Mouse (Mus musculus): ENCODE measurements around the gene Rsph14. TPM values are rescaled to one million over a fixed set of nuclear protein-coding genes. Genes with fewer than 3 reads are reported as not detected.

Gene Rsph14
- total RNA-seq (2017), result not detected in 3 replicates

DNA sequence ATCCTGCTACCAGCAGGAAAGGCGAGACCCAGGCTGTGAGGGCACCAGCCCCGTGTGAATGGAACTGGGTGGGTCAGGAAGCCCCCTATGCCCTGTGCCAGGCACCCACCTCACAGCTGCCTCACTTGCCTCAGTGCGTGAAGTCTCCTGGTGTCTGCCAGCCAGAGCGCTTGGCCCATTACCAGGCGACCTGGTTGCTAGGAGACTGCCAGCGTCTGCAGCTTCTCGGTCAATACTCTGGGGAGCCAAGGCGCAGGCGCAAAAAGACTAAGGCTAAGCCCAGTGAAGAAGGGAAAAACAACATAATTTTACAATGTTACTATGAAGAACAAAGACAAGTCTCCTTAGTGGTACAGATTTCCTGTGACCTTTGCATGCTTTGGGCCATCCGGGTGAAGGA lies at the start of gene Rsph14:
Gene Rsph14, minus strand, starts transcription at position 192 of the 400 bp plus-strand sequence.
- ATAC-seq (replicated peaks; ENCODE audit: insufficient number of reproducible peaks, low FRiP score, low TSS enrichment, poor library complexity, severe bottlenecking), result no peak

DNA sequence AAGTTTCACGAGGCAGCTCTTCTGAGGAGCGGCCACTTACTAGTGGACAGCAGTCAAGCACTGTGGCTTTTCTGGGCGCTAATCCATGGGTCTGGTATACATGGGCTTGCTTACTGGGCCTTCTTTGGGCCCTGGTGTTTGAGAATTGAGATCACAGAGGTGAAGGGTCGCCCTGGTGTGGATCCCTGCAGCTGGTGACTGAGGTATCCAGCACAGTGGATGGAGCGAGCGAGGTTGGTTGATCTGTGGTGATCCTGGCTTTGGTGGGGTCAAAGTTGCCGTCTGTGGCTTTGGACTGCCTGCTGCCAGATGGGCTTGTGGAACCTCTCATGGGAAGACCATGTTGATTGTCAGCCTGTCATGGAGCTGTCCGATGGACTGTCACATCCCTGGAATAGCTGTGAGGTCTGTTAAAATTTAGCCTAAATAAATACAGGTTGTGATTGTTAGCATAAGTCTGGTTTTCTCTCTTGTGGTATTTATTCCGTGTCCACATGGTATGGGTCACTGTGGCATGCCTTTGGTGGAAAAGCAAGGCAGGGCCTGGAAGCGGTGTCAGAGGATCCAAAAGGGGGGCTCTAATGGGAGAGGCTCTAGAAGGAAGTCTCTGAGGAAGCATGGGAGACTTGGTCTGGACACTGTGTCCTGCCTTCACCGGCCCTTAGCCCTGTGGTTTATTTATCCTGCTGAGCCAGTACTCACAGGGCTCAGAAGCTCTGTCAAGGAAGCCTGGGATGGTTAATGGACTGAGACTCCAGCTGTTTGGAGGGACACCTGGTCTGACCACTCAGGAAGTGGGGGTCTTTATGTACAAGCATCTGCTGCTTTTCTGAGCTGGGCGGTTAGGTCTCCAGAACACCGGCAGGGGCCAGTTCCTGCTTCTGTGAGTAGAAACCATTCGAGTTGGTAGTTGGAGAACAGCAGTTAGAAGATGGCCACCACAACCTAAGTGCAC lies 46.1 kb upstream of the Rsph14 start:
- no peak for ATAC-seq (replicated peaks; ENCODE audit: insufficient number of reproducible peaks, low FRiP score, low TSS enrichment, poor library complexity, severe bottlenecking)

DNA sequence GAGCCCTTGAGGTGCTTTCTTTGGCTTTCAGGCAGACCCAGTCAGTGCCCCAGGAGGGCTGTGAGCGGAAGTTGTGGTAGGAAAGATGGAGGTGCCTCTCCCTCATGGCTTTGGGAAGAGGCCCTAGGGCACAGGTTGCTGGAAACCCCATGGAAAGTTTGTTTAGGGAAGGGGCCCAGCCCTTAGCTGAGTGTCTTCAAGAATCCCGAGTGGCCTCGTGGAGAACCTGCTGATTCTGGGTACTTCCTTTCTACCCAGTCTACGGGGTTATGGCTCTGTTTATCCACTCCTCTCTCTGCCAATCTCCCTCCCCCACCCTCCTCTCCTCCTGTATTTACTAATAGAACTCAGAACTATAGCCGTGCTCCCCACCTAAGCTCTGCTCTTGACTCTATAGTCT lies 43.3 kb upstream of the Rsph14 start:
- ATAC-seq (replicated peaks; ENCODE audit: insufficient number of reproducible peaks, low FRiP score, low TSS enrichment, poor library complexity, severe bottlenecking), result no peak

DNA sequence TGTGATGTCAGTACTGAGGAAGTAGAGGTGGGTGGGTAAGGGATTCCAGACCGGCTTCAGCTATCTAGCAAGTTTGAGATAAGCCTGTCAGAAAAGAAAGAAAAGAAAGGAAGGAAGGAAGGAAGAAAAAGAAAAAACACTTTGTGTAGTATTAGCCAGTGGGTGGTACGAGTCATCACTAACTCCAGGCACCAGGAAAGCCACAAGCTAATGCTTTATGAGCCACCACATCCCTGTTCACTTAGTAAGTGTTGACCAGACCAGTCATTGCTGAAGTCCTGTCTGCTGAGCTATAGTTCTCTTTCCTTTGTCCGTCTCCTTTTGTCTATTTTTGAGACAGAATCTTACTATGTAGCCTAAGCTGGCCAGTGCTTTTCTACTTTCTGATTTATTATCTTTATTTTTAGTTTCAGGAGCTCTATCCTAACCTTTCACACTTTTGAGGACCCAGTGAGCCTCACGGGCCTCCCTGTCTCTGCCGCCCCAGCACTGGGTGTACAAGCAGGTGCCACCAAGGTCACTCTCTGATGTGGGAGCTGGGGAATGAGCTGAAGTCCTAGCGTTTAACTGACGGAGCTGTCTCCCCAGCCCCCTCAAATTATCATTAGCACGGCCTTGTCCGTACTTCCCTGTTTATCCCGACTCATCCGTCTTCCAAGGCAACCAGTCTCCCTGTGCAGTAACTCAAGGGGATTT lies 38.0 kb upstream of the Rsph14 start:
- no peak for ATAC-seq (replicated peaks; ENCODE audit: insufficient number of reproducible peaks, low FRiP score, low TSS enrichment, poor library complexity, severe bottlenecking)

DNA sequence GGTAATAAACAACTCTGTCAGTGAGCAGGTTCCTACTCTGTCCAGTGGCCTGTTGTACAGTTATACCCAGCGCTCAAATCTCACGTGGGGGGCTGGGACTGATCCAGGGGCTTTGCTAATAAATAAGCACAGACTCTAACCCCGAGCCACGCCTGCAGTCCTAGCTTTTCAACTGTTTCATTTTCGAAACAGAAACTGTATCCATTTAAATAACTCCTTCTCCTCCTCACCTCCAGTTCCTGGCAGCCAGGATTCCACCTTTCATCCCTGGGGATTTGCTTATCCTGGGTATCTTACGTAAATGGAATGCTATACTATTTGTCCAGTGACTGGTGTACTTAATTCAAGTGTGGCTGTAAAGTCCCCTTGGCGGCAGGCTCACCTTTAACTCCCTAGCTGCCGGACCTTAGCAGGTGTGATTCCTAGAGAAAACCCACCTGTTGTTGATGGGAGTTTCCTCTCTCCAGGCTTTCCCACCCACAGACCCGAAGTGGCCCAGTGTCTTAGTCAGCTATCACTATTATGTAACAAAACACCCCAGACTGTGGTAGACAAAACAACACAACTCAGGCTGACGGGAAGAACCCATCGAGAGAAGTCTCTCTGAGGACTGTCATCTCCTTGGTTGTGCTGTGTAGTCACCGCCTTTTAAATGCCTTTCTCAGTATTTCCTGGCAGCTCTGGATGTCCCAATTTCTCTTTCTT lies 36.4 kb upstream of the Rsph14 start:
- ATAC-seq (replicated peaks; ENCODE audit: insufficient number of reproducible peaks, low FRiP score, low TSS enrichment, poor library complexity, severe bottlenecking), result no peak

DNA sequence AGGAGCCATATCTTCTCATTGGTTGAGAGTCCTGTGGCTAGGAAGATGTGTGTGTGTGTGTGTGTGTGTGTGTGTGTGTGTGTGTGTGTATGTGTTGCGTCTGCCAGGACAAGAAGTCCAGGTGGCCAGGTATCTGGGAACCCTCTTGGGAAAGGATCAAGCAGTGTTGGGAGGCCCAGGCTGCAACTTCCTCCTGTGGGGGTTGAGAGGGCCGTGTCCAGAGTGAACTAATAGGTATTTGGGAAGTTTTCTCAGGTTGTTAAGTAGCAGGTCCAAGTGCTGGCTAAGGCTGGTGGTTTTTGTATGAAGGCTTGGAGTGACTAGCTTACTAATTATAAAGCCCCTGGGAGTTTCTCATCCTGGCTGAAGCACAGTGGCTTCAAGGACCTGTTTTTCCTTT lies 35.7 kb upstream of the Rsph14 start:
- ATAC-seq (replicated peaks; ENCODE audit: insufficient number of reproducible peaks, low FRiP score, low TSS enrichment, poor library complexity, severe bottlenecking), result no peak

DNA sequence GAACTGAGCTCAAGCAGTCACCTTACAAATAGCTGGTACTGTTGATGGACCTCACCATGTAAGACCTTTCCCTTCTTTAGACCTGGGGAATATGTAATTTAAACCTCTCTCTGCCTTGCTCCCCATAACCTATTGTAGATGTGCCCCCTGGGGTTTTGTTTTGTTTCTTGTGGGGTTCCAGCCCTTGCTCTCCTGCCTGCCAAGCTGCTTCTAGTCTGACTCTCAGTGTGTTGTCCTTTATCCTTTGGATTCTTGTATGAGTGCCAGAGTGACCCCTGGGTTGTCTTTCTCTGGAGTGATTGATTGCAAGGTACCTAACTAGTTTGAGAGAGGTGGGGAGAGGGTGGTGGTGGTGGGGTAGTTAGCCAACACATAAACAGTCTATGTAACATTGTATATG lies 35.1 kb upstream of the Rsph14 start:
- ATAC-seq (replicated peaks; ENCODE audit: insufficient number of reproducible peaks, low FRiP score, low TSS enrichment, poor library complexity, severe bottlenecking), result no peak

DNA sequence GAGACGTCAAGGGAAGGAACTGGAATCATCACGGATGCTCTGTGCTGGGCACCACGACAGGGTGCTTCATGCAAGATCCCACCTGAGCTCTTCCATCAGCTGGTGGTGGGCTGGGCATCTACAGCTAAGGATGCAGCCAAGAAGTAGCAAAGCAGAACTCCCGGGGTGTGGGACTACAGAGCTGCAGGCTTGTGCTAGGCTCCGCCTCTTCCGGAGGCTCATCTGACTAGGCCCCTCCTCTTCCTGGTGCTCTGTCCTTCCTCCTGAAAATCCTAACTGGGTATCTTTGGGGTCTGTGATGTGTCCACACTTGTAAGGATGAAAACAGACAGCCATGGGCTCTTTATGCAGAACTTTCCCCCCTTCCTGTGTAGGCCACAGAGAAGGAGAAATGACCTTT lies 33.3 kb upstream of the Rsph14 start:
- no peak for ATAC-seq (replicated peaks; ENCODE audit: insufficient number of reproducible peaks, low FRiP score, low TSS enrichment, poor library complexity, severe bottlenecking)

DNA sequence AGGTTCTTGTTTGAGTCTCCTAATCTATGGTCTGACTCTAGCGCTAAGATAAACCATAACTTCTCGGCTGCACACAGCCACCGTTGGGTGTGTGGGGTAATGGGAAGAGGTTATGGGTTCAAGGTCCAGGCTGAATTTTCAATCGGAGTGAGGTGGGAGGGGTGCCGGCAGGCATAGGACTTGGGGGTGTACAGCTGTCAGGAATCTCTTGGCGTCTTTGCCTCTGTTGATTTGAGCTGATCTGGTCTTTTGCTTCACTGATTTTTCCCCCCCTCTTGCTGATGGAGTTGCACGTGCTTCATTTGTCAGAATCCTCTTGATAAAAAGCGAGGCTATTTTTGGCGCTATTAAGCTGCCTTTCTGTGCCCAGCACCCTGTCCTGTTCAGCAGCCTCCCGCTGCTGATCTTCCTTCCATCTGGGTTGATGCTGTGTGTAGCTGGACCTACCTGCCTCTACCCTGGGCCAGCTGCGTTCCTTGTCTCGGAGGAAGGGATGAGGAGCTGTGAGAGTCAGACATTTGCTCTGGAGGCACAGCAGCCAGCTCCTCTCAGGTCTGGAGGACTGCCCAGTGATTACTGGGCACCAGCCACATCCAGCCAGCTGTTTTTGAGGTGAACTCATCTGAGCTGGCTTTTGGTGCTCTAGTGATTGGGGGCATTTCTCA lies 31.0 kb upstream of the Rsph14 start:
- no peak for ATAC-seq (replicated peaks; ENCODE audit: insufficient number of reproducible peaks, low FRiP score, low TSS enrichment, poor library complexity, severe bottlenecking)

DNA sequence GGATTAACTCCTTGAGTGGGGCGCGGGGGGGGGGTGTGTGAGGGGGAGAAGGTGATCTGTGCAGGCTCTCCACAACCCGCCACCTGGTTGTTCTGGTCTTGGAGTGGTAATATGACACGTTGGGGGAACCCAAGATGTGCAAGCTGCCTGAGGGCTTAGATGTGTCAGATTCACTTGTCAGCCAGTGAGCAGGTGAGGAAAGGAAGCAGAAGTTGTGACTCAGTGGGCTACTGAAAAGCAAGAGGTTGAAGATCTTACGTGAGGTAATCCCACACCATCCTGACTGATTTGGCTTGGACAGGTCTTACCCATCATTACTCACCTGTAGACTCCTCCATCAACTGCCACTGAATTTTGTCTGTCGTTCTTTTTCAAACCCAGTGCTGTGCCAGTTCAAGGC lies 30.2 kb upstream of the Rsph14 start:
- ATAC-seq (replicated peaks; ENCODE audit: insufficient number of reproducible peaks, low FRiP score, low TSS enrichment, poor library complexity, severe bottlenecking), result no peak

DNA sequence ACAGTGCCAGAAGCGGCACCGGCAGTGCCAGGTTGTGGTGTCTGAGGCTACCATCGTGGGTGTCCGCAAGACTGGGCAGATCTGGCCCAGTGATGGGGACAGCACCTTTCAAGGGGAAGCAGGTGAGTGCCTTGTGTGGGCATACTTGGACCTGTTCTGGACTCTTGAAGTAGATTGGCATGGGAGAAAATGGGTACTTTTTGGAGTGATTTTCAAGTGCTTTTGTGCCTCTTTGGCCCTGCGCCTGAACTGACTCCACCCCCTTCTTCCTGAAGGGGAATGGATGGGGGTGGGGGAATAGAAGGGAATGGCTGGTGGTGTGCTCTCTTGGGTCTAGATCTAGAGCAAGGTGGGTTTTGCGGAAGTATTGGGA lies 29.8 kb upstream of the Rsph14 start:
- no peak for ATAC-seq (replicated peaks; ENCODE audit: insufficient number of reproducible peaks, low FRiP score, low TSS enrichment, poor library complexity, severe bottlenecking)

DNA sequence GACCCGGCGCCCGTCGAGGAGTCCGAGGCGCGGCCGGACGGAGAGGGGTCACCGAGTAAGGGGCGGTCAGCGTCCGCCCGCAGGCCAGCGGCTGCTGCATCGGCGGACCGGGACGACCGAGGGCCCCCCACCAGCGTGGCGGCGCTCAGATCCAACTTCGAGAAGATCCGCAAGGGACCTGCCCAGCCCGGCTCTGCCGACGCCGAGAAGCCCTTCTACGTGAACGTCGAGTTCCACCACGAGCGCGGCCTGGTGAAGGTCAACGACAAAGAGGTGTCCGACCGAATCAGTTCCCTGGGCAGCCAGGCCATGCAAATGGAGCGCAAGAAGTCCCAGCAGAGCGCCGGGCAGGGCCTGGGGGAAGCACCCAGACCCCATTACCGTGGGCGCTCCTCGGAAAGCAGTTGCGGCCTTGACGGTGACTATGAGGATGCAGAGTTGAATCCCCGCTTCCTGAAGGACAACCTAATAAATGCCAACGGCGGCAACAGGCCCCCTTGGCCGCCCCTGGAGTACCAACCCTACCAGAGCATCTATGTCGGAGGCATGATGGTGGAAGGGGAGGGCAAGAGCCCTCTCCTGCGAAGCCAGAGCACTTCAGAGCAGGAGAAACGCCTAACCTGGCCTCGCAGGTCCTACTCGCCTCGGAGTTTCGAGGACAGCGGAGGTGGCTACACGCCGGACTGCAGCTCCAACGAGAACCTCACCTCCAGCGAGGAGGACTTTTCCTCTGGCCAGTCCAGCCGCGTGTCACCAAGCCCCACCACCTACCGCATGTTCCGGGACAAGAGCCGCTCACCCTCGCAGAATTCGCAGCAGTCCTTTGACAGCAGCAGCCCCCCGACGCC lies 29.2 kb upstream of the Rsph14 start:
- no peak for ATAC-seq (replicated peaks; ENCODE audit: insufficient number of reproducible peaks, low FRiP score, low TSS enrichment, poor library complexity, severe bottlenecking)

DNA sequence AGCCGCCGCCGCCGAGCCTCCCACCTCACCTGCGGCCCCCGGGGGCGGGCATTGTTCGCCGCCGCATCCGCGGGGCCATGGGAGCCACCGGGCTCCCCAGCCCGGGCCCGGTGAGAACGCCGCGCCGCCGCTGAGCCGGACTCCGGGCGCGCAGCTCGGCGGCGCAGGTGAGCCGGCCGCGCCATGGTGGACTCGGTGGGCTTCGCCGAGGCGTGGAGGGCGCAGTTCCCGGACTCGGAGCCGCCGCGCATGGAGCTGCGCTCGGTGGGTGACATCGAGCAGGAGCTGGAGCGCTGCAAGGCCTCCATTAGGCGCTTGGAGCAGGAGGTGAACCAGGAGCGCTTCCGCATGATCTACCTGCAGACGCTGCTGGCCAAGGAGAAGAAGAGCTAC lies 28.5 kb upstream of the Rsph14 start:
- ATAC-seq (replicated peaks; ENCODE audit: insufficient number of reproducible peaks, low FRiP score, low TSS enrichment, poor library complexity, severe bottlenecking), result no peak

DNA sequence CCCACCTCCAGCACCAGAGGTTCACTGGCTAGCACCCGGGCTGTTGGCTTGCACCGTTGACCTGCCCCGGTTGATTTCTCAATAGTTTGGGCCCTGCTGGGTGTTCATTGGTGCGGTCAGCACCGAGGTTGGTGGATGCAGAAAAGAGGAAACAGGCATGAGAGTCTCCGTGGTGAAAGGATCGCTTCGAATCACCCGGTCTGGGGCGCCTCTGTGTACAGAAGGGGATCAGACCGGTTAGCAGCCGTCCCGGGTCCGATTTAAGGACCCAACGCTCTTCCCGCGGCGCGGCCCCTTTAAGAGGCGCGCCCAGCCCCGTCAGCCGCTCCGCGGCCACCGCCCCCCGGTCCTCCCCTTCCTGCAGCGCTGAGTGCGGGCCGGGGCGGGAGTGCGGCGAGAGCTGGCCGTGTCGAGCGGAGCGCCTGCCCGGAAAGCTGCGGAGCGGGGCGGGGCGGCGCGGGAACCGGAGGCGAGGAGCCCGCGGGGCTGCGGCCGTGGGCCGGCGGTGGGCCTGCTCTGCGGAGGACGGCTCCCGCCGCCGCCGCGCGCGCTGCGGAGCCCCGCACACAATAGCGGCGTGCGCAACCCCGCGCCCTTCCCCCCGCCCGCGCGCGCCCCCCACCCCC lies 27.9 kb upstream of the Rsph14 start, which contains the start of gene Bcr:
Gene Bcr, plus strand, starts transcription at position 376 of the 626 bp plus-strand sequence.
- ATAC-seq (replicated peaks; ENCODE audit: insufficient number of reproducible peaks, low FRiP score, low TSS enrichment, poor library complexity, severe bottlenecking), result peak; percentile 52

DNA sequence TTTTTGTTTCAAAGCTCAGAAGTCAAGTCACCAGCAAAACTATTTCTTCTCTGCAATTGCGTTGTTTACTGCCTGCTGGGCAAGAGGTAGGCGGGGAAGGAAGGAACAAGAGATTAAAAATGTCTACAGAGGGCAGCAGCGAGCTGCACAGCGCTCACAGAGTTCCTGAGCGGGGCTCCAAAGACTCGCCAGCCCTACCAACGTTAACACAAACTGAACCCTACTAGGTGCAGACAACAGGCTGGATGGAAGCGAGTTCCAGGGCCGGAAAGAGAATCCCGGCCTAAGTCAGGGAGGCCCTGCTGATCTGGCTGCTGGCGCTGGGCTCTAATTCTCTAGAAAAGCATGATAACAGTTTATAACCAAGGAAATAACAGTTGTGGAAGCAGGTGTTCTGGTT lies 27.0 kb upstream of the Rsph14 start:
- ATAC-seq (replicated peaks; ENCODE audit: insufficient number of reproducible peaks, low FRiP score, low TSS enrichment, poor library complexity, severe bottlenecking), result peak; percentile 41

DNA sequence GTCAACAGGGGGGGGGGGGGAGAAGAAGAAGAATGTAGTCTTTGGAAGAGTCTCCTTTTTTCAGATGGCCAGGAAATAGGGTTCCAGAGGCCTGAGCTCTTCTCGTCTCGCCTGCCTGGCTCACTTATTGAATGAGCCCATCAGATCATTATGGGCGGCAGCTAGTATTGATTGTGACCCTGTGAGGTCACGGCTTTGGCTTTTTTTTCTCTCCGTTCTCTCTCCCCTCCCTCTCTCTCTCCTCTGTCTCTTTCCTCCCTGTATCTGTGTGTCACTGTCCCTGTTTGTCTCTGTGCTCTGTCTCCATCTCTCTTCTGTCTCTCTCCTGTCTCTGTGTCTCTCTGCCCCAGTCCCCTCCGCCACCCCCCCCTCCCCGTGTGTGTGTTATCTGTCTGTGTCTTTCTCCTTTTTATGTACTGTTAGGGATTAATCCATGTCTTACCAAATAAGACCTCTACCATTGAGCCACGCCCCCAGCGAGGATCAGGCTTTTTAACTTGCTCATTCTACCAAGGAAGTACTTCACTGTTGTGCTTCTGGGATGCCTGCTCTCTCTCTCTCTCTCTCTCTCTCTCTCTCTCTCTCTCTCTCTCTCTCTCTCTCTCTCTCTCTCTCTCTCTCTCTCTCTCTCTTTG lies 26.5 kb upstream of the Rsph14 start:
- ATAC-seq (replicated peaks; ENCODE audit: insufficient number of reproducible peaks, low FRiP score, low TSS enrichment, poor library complexity, severe bottlenecking), result no peak

DNA sequence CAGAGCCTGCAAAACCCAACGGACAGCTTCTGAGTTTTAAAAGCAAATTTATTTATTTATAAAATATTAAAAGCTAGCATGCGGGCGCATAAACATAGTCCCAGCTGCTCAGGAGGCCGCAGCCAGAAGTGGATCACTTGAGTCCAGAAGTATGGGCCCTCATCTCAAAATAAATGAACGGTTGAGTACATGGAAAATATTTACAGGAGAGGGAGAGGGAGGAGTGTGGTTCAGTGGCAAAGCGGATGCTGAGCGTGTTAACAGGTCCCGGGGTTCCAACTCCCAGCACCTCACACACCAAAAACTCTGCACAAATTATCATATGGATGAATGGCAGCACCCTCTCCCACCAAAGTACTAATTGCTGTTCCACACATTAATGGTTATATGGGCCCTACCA lies 25.9 kb upstream of the Rsph14 start:
- no peak for ATAC-seq (replicated peaks; ENCODE audit: insufficient number of reproducible peaks, low FRiP score, low TSS enrichment, poor library complexity, severe bottlenecking)
